Mouse (Mus musculus): ENCODE results near the gene Olfr1192-ps1.
"Not testable (repeated sequence)": the region's sequence is repeated elsewhere in the genome, so short reads cannot be mapped to it uniquely, and the experiment has no call there.

Olfr1192-ps1 gene

DNA sequence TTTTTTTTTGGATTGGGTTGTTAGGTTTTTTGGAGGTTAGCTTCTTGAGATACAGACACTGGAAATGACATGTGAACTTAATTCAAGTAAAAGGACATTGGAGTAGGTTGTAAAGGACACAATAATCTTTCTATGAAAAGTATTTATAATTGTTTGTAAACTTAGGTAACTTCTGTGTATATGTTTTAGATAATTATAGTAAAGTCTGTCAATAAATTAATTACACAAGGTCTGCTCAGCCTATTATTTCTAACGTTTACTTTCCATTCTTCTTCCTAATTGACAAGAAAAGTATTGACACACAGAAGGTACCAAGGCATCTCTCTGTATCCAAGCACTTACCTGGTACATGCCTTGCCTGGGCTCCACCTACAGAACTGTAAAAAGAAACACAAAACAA, at the start of gene Olfr1192-ps1:
TSS of gene Olfr1192-ps1 (plus strand) at position 301 of the 400 bp plus-strand sequence.
- DNase-seq (ENCODE audit: low read depth, low spot score): no peak

DNA sequence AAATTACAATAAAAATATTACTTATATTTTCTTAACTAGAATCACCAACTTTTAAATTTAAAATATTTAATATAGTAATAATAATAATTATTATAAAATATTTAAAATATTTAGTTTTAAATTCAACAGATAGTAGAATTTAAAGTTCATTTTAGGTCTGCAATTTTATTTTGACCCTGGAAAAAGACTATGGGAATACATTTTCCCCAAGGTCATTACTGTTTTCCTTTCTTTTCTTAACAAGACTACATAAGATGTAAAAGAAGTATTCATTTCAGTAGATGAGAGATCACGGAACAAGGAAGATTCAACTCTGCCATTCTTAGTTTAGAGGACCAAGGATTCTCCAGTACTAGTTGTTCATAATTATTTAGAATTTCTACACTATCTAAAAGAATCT, 8.1 kb upstream of the Olfr1192-ps1 start, which contains the start of gene Olfr1191-ps1:
TSS of gene Olfr1191-ps1 (plus strand) at position 301 of the 400 bp plus-strand sequence.
- not testable (repeated sequence) for DNase-seq (ENCODE audit: low read depth, low spot score)

DNA sequence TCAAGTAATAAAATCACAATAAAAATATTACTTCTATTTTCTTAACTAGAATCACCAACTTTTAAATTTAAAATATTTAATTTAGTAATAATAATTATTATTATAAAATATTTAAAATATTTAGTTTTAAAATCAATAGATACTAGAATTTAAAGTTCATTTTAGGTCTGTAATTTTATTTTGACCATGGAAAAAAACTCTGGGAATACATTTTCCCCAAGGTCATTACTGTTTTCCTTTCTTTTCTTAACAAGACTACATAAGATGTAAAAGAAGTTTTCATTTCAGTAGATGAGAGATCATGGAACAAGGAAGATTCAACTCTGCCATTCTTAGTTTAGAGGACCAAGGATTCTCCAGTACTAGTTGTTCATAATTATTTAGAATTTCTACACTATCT, 27.0 kb downstream of the Olfr1192-ps1 start, which contains the start of gene Olfr1193:
TSS of gene Olfr1193 (plus strand) at position 301 of the 400 bp plus-strand sequence.
- DNase-seq (ENCODE audit: low read depth, low spot score): not testable (repeated sequence)

DNA sequence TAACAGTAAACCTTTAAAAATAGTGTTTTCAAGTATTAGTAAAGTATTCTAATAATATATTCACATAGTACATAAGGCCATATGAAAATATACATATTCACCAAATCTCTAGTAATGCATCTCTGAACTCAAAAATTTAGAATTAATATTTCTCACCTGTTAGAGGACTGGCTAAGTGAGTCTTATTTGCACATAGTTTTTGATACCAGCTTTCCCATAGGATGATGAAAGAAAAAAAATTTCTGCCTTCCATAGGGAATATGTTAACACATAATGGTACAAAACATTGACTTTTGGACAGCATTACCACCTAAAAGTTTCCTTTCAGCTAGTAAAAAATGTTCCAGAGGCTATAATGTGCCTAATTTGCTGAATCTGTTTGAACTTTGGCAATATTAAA, 40.8 kb downstream of the Olfr1192-ps1 start, which contains the start of gene Olfr1195:
TSS of gene Olfr1195 (minus strand) at position 101 of the 400 bp plus-strand sequence.
- DNase-seq (ENCODE audit: low read depth, low spot score): no peak

DNA sequence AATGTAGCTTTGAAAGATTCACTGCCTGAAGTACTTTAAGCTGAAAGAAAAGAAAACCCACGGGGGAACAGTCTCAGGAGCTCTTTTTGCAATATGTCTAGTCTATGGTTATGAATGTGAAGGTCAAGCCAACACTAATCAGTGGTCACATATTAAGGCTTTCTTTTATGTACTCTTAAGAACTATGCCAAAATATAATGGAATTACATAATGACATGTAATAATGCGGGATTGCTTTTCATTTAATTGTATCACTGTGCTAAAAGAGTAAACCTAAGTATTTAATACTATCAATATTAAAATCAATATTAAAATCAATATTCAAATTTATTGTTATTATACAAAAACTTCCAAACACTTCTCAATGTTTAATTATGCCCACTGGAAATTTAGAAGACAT, 56.2 kb downstream of the Olfr1192-ps1 start, which contains the start of gene Olfr1196:
TSS of gene Olfr1196 (minus strand) at position 101 of the 400 bp plus-strand sequence.
- DNase-seq (ENCODE audit: low read depth, low spot score): no peak
